Comparison of ENCODE assay signal across 9 mouse cellular contexts in genomic region chr10:80050244-80050643, GRCm38 (mm10). TPM values are rescaled to one million over a fixed set of nuclear protein-coding genes. Genes with fewer than 3 reads are reported as not detected.
DNase-seq lines count a peak whose midpoint lies in the region; ATAC-seq and TF ChIP-seq lines count a peak whose summit lies in the region.
"Had no signal": no experiment of that assay in that cellular context is flagged by ENCODE, and none has a peak within 500 bp of the region (broad histone marks: within the 10 kb centered on the region; RNA-seq: fewer than 3 reads in every experiment).

No protein-coding gene starts in this region.

- no peak for TF ChIP-seq EP300 in heart, postnatal 0 days (IDR thresholded peaks at IDR 0.05; ENCODE audit: low read depth)

- no peak for TF ChIP-seq CTCF in heart, postnatal 0 days (IDR thresholded peaks at IDR 0.05; ENCODE audit: low read depth)

- WGBS in heart, postnatal 0 days, result 40% methylated on average over 6 of the region's 6 CpGs
- WGBS in neural tube, embryonic 13.5 days, result 18% methylated on average over 6 of the region's 6 CpGs
- WGBS in embryonic facial prominence, embryonic 15.5 days, result 33% methylated on average over 6 of the region's 6 CpGs
- 14% methylated on average over 6 of the region's 6 CpGs for WGBS in midbrain, embryonic 15.5 days

- peaks cover under 1% of the 10 kb centered on the region for H3K36me3 ChIP-seq in heart, postnatal 0 days (replicated peaks; ENCODE audit: control insufficient read depth, insufficient read depth, low read length)
- no peaks in the 10 kb centered on the region for H3K36me3 ChIP-seq in neural tube, embryonic 13.5 days
- H3K36me3 ChIP-seq in embryonic facial prominence, embryonic 15.5 days, result no peaks in the 10 kb centered on the region
- H3K36me3 ChIP-seq in midbrain, embryonic 15.5 days (replicated peaks), result no peaks in the 10 kb centered on the region

- no peak for DNase-seq in heart, postnatal 0 days (ENCODE audit: low spot score)
- DNase-seq in heart, postnatal 25 days (ENCODE audit: low spot score), result no peak
- DNase-seq in neural tube, embryonic 10.5 days (ENCODE audit: extremely low spot score, low spot score), result no peak
- no peak for DNase-seq in right cerebral cortex, adult 18-20 months
- DNase-seq in right cerebral cortex, postnatal 10 days (ENCODE audit: low spot score in 2 of 2), result no peak
- DNase-seq: left cerebral cortex, postnatal 4 days had no signal

- H3K4me2 ChIP-seq in heart, postnatal 0 days (ENCODE audit: low read depth, low read length), result no peak overlapping the region
- no peak overlapping the region for H3K4me2 ChIP-seq in neural tube, embryonic 13.5 days
- H3K4me2 ChIP-seq in embryonic facial prominence, embryonic 15.5 days (replicated peaks), result no peak overlapping the region
- H3K4me2 ChIP-seq in midbrain, embryonic 15.5 days, result no peak overlapping the region

- no peaks in the 10 kb centered on the region for H3K9me3 ChIP-seq in heart, postnatal 0 days (replicated peaks; ENCODE audit: control insufficient read depth, low read length)
- no peaks in the 10 kb centered on the region for H3K9me3 ChIP-seq in neural tube, embryonic 13.5 days
- H3K9me3 ChIP-seq in embryonic facial prominence, embryonic 15.5 days (replicated peaks), result no peaks in the 10 kb centered on the region
- no peaks in the 10 kb centered on the region for H3K9me3 ChIP-seq in midbrain, embryonic 15.5 days

- intact Hi-C loops in heart, postnatal 25 days (cut with DNase I), result no loop called here

- H3K27me3 ChIP-seq in heart, postnatal 0 days (ENCODE audit: control insufficient read depth, insufficient read depth, low read length), result no peaks in the 10 kb centered on the region
- no peaks in the 10 kb centered on the region for H3K27me3 ChIP-seq in neural tube, embryonic 13.5 days
- no peaks in the 10 kb centered on the region for H3K27me3 ChIP-seq in embryonic facial prominence, embryonic 15.5 days
- no peaks in the 10 kb centered on the region for H3K27me3 ChIP-seq in midbrain, embryonic 15.5 days (replicated peaks)

- H3K4me1 ChIP-seq in heart, postnatal 0 days (ENCODE audit: control insufficient read depth, insufficient read depth), result peaks cover 16% of the 10 kb centered on the region
- H3K4me1 ChIP-seq in neural tube, embryonic 13.5 days (replicated peaks), result peaks cover 25% of the 10 kb centered on the region
- peaks cover 49% of the 10 kb centered on the region for H3K4me1 ChIP-seq in embryonic facial prominence, embryonic 15.5 days
- H3K4me1 ChIP-seq in midbrain, embryonic 15.5 days, result peaks cover 21% of the 10 kb centered on the region

- 0 out of 2 replicates have a peak overlapping the region, but pooled peaks have one; percentile 1 for H3K9ac ChIP-seq in heart, postnatal 0 days (replicated peaks; ENCODE audit: low read depth, low read length)
- H3K9ac ChIP-seq in neural tube, embryonic 13.5 days, result peak overlapping the region; percentile 38; the same call in 1 of the 2 replicates
- H3K9ac ChIP-seq in embryonic facial prominence, embryonic 15.5 days, result no peak overlapping the region
- no peak overlapping the region for H3K9ac ChIP-seq in midbrain, embryonic 15.5 days

- ATAC-seq in heart, postnatal 0 days (ENCODE audit: insufficient read depth, low read depth), result no peak
- no peak for ATAC-seq in neural tube, embryonic 13.5 days (ENCODE audit: low read depth)
- ATAC-seq in embryonic facial prominence, embryonic 15.5 days (ENCODE audit: insufficient number of reproducible peaks, low FRiP score, low TSS enrichment, low read depth), result no peak
- no peak for ATAC-seq in midbrain, embryonic 15.5 days (replicated peaks)

- H3K27ac ChIP-seq in heart, postnatal 0 days (ENCODE audit: low read depth), result 0 out of 2 replicates have a peak overlapping the region, but pooled peaks have one; percentile 11
- no peak overlapping the region for H3K27ac ChIP-seq in neural tube, embryonic 13.5 days (replicated peaks)
- H3K27ac ChIP-seq in embryonic facial prominence, embryonic 15.5 days (replicated peaks), result peak overlapping the region; percentile 73
- 0 out of 2 replicates have a peak overlapping the region, but pooled peaks have one; percentile 20 for H3K27ac ChIP-seq in midbrain, embryonic 15.5 days

- H3K4me3 ChIP-seq in heart, postnatal 0 days (ENCODE audit: low read depth, low read length), result no peak overlapping the region
- H3K4me3 ChIP-seq in neural tube, embryonic 13.5 days, result no peak overlapping the region
- H3K4me3 ChIP-seq in embryonic facial prominence, embryonic 15.5 days (replicated peaks), result no peak overlapping the region
- H3K4me3 ChIP-seq in midbrain, embryonic 15.5 days, result no peak overlapping the region

RNA-seq across cellular contexts. Expression of gene Gpx4, which starts 3.3 kb away (rescaled TPM):
- 490 and 500 TPM in 2 replicates for total RNA-seq in heart, postnatal 0 days (2014; rRNA removed; ENCODE audit: low replicate concordance)
- polyA plus RNA-seq in heart, postnatal 0 days (2015; fragmentation: Nextera tagmentation; extraction: Ambion mirVana), result 874 and 900 TPM in 2 replicates
- 100 to 1,000 TPM; 691 to 812 TPM for total RNA-seq in heart, postnatal 25 days (2021)
- 505 and 556 TPM in 2 replicates for polyA plus RNA-seq in neural tube, embryonic 13.5 days (2015; fragmentation: Nextera tagmentation; extraction: Ambion mirVana)
- 503 and 528 TPM in 2 replicates for polyA plus RNA-seq in embryonic facial prominence, embryonic 15.5 days (2015; fragmentation: Nextera tagmentation; extraction: Ambion mirVana)
- polyA plus RNA-seq in midbrain, embryonic 15.5 days (2015; fragmentation: Nextera tagmentation; extraction: Ambion mirVana), result 522 and 546 TPM in 2 replicates

RNA-seq across cellular contexts. Expression of gene Polr2e, which starts 10.6 kb away (rescaled TPM):
- total RNA-seq in heart, postnatal 0 days (2014; rRNA removed; ENCODE audit: low replicate concordance), result 70.6 and 106 TPM in 2 replicates
- 120 and 123 TPM in 2 replicates for polyA plus RNA-seq in heart, postnatal 0 days (2015; fragmentation: Nextera tagmentation; extraction: Ambion mirVana)
- total RNA-seq in heart, postnatal 25 days (2021), result 10 to 100 TPM; 79.3 to 81.2 TPM
- 141 and 153 TPM in 2 replicates for polyA plus RNA-seq in neural tube, embryonic 13.5 days (2015; fragmentation: Nextera tagmentation; extraction: Ambion mirVana)
- polyA plus RNA-seq in embryonic facial prominence, embryonic 15.5 days (2015; fragmentation: Nextera tagmentation; extraction: Ambion mirVana), result 218 and 221 TPM in 2 replicates
- 132 and 148 TPM in 2 replicates for polyA plus RNA-seq in midbrain, embryonic 15.5 days (2015; fragmentation: Nextera tagmentation; extraction: Ambion mirVana)

RNA-seq across cellular contexts. Expression of gene Arhgap45, which starts 33.8 kb away (rescaled TPM):
- total RNA-seq in heart, postnatal 0 days (2014; rRNA removed; ENCODE audit: low replicate concordance), result 3.9 and 11.0 TPM in 2 replicates
- polyA plus RNA-seq in heart, postnatal 0 days (2015; fragmentation: Nextera tagmentation; extraction: Ambion mirVana), result 1.9 TPM in 2 replicates
- total RNA-seq in heart, postnatal 25 days (2021), result 1 to 10 TPM; 4.7 to 4.9 TPM
- polyA plus RNA-seq in neural tube, embryonic 13.5 days (2015; fragmentation: Nextera tagmentation; extraction: Ambion mirVana), result 2.4 and 2.9 TPM in 2 replicates
- polyA plus RNA-seq in embryonic facial prominence, embryonic 15.5 days (2015; fragmentation: Nextera tagmentation; extraction: Ambion mirVana), result 5.1 and 6.2 TPM in 2 replicates
- 1.9 and 2.2 TPM in 2 replicates for polyA plus RNA-seq in midbrain, embryonic 15.5 days (2015; fragmentation: Nextera tagmentation; extraction: Ambion mirVana)

RNA-seq across cellular contexts. Expression of gene Abca7, which starts 54.0 kb away (rescaled TPM):
- 10.4 and 11.4 TPM in 2 replicates for total RNA-seq in heart, postnatal 0 days (2014; rRNA removed; ENCODE audit: low replicate concordance)
- polyA plus RNA-seq in heart, postnatal 0 days (2015; fragmentation: Nextera tagmentation; extraction: Ambion mirVana), result 1.9 TPM in 2 replicates
- total RNA-seq in heart, postnatal 25 days (2021), result 1 to 10 TPM; 6.5 to 6.7 TPM
- 7.7 and 8.1 TPM in 2 replicates for polyA plus RNA-seq in neural tube, embryonic 13.5 days (2015; fragmentation: Nextera tagmentation; extraction: Ambion mirVana)
- polyA plus RNA-seq in embryonic facial prominence, embryonic 15.5 days (2015; fragmentation: Nextera tagmentation; extraction: Ambion mirVana), result 3.7 and 4.0 TPM in 2 replicates
- polyA plus RNA-seq in midbrain, embryonic 15.5 days (2015; fragmentation: Nextera tagmentation; extraction: Ambion mirVana), result 4.4 and 4.8 TPM in 2 replicates

RNA-seq across cellular contexts. Expression of gene Sbno2, which starts 55.1 kb away (rescaled TPM):
- total RNA-seq in heart, postnatal 0 days (2014; rRNA removed; ENCODE audit: low replicate concordance), result 21.1 and 22.0 TPM in 2 replicates
- polyA plus RNA-seq in heart, postnatal 0 days (2015; fragmentation: Nextera tagmentation; extraction: Ambion mirVana), result 5.9 and 6.3 TPM in 2 replicates
- total RNA-seq in heart, postnatal 25 days (2021), result 10 to 100 TPM; 11.0 to 11.6 TPM
- polyA plus RNA-seq in neural tube, embryonic 13.5 days (2015; fragmentation: Nextera tagmentation; extraction: Ambion mirVana), result 12.9 and 13.0 TPM in 2 replicates
- 19.4 and 19.8 TPM in 2 replicates for polyA plus RNA-seq in embryonic facial prominence, embryonic 15.5 days (2015; fragmentation: Nextera tagmentation; extraction: Ambion mirVana)
- polyA plus RNA-seq in midbrain, embryonic 15.5 days (2015; fragmentation: Nextera tagmentation; extraction: Ambion mirVana), result 13.8 and 16.8 TPM in 2 replicates

Comparison
In these comparisons a context has a peak if more than half of its experiments do, and no peak if none do; other contexts are left out.
1. H3K9ac ChIP-seq: peak in heart, postnatal 0 days (single experiment) and neural tube, embryonic 13.5 days (single experiment); none in embryonic facial prominence, embryonic 15.5 days (single experiment) and midbrain, embryonic 15.5 days (single experiment).